Mouse (Mus musculus) 416B (cell line): ENCODE results near the gene Zbtb20.

Source experiments
- DNase-seq: peaks from one replicate; pipeline ENCODE4 v3.0.0; 2011; ENCODE audit warnings: low read depth

Zbtb20 gene

GRCm38 (mm10) chr16:43448141-43448981 lies 572.7 kb downstream of the Zbtb20 start:
- DNase-seq = peak; percentile 87

DNA sequence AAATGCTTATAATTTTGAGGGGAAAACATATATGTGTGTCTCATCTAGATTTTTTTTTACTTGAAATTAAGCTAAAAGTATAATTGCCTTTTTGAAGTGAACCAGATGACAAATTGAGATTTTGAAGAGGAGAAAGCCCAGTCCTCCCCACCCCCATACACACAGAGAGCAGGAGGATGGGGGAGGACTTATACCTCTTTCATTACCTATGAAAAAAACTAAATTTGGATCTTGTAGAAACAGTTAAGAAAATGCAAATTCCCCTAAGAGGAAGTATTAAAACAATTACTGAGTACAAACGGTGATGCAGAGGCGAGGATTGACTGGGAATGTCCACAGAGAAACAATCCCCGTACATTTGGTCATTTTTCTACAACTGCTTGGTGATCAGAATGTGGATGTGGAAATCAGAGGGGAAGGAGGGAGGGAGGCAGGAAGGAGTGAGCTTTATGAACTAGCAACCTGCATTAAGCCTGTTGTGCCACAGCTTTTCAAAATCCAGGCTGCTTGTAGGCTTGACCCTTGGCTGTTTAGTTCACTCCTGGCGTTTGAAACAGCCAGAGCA lies 578.8 kb downstream of the Zbtb20 start:
- DNase-seq = no peak

- no peak for DNase-seq
Observed at GRCm38 (mm10) chr16:43456446-43457172, 580.9 kb downstream of the Zbtb20 start.

DNA sequence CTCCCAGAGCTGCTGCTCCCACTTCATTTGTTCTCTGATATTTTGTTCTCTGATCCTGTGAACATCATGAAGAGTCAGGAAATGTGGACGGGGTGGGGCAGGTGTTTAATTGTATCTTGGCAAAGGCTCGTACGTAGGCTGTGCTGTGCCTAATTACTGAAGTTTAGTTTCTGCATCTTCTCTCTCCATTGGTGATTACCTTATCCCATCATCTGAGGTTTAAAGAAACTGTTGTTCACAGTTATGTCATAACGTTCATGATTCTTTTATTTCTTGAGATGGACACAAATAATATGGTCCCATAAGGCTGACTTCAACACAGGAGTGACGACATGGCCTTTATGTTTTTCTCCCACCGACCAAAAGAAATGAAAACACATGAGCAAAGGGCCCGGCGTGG lies 582.1 kb downstream of the Zbtb20 start:
- no peak for DNase-seq

- no peak for DNase-seq
Observed at GRCm38 (mm10) chr16:43458726-43459223, 583.1 kb downstream of the Zbtb20 start.

DNA sequence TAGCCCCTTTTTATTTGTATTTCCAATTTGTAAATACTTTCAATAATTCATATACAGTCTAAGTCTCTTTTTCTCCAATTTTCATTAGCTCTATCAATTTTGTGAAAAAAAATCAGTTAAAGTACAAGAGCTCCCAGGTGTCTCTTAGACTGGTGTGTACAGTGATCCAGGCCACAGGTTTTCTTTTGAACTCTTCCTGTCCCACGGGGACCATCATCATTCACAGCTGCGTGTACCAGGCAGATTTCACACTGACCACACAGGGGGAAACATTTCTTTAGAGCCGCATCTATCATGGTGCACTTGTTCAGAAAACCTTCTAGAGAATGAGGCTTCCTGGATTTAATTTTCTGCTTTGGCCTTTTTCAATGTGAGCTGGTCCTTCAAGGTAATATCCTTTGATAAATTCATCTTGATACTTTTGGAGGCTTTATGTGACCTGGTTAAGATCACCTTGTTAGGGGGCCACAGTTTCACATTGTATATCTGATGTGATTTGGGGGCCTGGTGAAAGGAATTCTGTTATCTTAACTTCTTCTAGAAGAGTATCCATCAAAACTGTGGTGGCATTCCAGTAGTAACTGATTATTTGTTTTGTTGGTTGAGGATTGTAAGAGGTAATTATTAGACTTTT lies 586.2 kb downstream of the Zbtb20 start:
- no peak for DNase-seq

DNA sequence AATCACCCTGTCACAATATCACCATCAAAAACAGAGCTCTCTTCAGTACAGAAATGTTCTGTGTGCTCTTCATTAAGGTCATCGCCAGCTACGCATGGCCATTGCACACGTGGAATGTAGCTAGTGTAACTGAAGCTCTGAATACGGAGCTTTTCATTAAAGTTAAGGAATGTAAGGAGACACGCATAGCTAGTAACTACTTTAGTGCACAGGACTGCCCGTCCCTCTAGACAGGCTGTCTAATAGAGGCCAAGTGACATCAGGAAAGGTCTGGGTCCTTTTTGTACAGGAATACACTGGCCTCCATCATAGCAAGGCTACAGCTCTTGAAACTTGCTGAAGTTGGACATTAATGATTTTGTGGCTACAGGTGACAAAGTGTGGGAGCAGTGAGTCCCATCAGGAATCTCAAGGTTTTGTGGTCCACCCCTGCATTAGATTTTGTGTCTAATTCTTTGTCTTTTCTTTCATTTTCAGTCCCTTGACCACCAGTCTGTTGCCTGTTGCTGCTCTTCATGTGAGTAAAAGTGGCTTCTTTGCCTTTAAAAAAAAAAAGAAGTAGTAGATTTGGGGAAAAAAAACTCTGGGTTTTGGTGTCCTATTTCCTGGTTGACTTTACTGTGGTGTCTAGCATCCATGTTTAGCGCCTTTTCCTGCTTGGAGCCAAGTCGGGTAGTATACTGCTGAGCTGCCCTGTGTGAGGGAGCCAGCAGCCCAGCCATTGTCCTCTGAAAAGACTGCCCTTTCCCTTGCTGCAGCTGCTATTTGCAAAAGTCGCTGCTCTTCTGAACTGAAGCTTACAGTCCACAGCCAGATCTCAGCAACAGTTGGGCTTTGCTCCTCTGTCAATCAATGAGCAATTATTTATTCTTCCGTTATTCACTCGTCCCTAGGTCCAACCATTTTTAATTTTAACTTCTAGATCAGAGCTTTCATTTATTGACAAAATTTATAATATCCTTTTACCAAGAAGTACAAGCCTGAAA lies 587.1 kb downstream of the Zbtb20 start:
- DNase-seq = no peak

DNA sequence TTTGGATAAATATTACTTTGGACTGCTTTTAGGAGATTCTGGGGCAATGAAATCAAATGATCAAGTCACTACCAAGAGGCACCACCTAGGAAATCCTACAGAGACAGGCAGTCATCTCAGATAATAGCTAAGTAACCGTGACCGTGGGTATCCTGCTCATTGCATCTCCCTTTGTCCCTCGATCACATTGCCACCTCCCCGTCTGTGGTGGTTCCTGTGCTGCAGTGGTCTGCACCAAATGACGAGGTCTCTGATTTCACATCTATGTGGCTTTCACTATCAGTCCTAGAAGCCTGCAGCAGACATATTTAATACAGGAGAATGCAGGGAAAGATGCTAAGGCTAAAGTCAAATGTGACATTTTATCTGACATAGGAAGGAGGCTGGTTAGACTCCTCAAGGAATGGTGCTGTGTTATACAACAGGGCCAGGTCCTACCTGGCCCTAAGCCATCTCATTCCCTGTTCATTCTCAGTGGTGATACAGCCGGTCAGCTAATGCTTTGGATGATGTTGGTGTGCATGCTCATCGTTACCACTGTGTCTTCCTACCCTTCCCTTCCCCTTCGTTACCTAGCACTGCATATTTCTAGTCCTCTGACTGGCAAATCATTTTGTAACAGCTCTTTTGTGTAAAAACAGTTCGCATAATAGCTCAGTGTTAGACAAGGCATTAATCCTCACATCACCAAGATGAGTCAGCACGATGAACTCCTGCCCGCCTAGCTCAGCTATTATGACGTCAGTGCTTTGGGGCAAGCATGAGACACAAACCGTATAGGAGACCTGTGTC lies 588.2 kb downstream of the Zbtb20 start:
- no peak for DNase-seq

DNA sequence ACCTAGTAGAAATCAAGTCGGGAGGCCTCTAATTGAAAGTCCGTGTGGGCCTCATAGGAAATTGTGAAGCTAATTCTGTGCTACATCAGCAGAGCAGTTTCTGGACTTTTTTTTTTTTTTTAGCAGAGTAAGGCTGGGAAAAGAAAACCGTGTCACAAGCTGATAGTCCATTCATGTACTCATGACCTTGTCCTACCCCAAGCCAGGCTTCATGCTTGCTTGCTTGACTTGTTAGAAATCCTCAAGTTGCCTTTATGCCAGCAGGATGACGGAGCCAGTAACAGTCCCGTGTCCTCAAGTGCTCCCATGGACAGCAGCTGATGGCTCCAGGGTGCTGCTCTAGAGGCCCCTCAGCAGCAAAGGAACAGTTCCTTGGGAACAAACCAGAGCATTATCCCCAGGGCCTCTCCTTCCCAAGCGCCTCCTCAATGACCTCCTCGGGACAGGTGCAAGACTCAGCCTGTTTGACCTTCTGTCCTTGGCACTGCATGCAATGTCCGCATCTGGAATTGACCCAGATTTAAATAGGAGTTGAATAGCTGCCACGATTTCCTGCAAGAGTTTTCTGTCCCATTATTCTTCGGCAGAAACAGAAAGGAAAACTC lies 588.9 kb downstream of the Zbtb20 start:
- no peak for DNase-seq

DNA sequence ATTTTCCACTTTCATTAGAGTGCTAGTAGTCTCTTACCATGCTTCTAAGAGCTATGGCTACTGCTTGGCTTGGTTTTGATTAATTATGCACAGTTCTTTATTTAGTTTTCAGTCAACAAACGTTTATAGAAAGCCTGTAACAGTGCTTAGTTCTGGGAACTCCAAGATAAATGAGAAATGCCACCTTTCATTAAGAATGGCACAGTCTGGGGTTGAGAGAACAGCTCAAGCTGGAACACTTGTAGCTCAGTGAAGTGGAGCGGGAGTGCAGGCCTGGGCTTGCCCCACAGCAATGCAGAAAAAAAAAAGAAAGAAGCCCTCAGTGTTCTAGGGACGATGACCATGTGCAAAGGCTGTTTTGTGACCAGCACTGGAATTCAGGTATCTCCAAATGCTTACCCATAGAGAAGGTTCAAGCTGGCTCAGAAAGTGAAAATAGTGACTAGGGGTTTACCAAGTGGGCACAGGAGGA lies 589.7 kb downstream of the Zbtb20 start:
- no peak for DNase-seq

- no peak for DNase-seq
Observed at GRCm38 (mm10) chr16:43465921-43466748, 590.5 kb downstream of the Zbtb20 start.

GRCm38 (mm10) chr16:43466749-43467065 lies 591.0 kb downstream of the Zbtb20 start:
- no peak for DNase-seq

DNA sequence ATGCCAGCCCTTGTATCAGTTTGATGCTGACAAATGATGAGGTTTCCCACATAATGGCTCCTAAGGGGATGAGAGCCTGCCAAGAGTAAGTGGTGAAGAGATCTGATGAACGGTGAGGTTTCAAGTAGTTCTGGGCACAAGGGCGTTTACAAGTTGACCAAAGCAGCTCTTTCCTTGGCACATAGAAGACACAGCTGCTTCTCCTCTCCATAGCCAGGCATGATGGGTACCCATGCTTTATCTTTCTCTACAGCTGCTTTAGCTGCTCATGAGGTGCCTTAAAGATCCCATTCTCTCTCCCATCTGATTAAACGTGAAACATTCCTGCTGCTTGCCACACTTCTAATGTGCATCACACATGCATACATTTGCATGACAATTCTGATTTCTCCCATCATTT lies 595.4 kb downstream of the Zbtb20 start:
- no peak for DNase-seq

DNA sequence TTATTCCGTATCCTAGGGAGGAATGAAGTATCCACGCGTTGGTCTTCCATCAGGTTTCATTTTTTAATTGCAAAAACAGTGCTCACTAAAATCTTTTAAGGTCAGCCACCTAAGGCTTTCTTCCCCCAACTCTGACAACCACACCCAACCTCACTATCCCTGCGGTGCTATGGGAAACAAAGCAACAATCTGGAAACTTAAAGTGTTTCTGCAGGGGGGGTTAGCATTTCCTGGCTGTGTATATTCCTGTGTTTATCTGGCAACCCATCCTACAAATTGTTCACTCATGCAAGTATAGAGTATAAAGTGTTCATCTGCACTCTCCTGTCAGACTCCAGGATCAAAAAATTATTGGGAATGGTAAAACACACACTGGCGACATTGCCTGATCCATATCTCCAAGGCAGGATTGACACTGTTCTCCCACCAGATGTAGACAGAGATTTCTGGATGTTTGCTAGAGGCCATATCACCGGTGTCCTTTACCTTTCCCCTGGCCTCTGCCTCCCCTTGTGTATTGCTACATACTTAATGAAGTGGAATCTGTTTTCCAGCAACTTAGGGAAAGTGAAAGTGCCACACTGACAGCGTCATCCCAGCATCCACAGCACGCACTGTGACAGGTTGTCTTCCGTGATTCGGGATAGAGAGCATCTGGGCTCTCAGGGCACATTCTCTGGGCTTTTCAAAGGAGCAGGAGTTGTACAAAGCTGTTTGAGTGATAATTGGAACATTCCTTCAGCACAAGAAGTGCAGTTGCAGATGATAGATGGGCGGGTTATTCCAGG lies 599.5 kb downstream of the Zbtb20 start:
- DNase-seq = no peak

DNA sequence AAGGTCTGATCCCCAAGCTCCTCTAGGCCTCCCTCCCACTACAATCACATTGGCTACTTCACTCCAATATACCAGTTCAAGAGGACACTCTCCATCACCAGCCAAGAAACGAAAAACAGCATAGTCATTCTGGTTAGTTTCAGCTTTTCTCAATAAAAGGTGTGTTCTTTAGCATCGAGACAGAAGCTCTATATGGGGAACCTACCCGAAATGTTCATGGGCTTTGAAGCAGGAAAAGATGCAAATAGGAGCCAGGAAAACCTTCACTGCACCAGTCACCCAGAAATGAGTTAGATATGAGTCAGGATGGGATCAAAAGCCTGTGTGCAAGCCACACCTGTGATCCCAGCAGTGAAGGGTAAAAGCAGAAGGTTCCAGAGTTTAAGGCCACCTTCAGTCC lies 601.2 kb downstream of the Zbtb20 start:
- no peak for DNase-seq

GRCm38 (mm10) chr16:43478352-43478751 lies 602.7 kb downstream of the Zbtb20 start:
- no peak for DNase-seq

DNA sequence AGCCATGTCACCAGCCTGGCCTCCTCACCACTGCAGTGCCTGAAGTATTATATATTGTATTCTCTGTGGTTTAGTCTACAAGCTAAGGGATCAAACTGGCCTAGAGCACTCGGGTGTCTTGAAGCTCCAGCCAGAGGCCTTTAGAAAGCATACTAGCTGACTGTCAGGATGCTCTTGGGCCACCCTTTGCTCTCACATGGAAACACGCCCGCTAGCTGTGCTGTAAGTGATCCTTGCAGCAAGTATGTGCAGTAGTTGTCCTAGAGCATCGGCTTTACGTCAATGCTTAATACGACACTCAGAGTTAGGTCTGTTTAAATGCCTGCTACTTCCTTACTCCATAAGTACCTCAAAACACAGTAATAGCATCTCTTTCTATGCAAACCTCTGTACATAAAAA lies 604.9 kb downstream of the Zbtb20 start:
- no peak for DNase-seq

DNA sequence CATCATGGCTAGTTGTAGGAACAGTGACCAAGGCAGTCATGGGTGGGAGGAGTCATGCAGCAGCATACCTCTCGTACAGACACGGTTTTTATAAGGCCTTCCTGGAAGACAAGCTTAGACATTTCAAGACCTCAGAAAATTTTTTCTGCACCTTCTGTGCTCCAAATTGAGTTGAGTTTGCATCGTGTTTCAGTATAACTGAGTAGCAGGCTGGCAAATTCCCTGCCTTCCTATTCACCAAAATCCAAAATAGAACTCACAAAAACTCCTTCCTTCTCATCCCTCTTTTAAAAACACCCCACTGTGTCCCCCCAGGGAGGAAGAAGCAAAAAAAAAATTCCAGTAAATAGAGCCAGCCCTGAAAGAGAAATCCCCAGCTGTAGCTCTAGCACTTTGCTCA lies 606.4 kb downstream of the Zbtb20 start:
- DNase-seq = no peak
